Mouse (Mus musculus) left cerebral cortex, postnatal 36 days (tissue): ENCODE data around the gene Epn2. TPM values are rescaled to one million over a fixed set of nuclear protein-coding genes. Genes with fewer than 3 reads are reported as not detected.

Experiments used
- DNase-seq, 2 experiments: peaks; one replicate each; pipeline ENCODE4 v3.0.0; 2021 to 2022; ENCODE audit warnings: low spot score in 2 of 2, mixed read lengths in 1 of 2
- intact Hi-C: fragments of 180-260 bp; cut with DNase I; formaldehyde crosslinking; loops from one replicate; pipeline ENCODE4 v1.15.1; 2025
- total RNA-seq, 2 experiments: library from RNA; stranded (reverse); gene quantifications; 2 replicates each; pipeline ENCODE4 v1.2.3; 2021

The Epn2 gene
- total RNA-seq, 2 experiments from 2014 or later: 111 to 126 TPM

DNA sequence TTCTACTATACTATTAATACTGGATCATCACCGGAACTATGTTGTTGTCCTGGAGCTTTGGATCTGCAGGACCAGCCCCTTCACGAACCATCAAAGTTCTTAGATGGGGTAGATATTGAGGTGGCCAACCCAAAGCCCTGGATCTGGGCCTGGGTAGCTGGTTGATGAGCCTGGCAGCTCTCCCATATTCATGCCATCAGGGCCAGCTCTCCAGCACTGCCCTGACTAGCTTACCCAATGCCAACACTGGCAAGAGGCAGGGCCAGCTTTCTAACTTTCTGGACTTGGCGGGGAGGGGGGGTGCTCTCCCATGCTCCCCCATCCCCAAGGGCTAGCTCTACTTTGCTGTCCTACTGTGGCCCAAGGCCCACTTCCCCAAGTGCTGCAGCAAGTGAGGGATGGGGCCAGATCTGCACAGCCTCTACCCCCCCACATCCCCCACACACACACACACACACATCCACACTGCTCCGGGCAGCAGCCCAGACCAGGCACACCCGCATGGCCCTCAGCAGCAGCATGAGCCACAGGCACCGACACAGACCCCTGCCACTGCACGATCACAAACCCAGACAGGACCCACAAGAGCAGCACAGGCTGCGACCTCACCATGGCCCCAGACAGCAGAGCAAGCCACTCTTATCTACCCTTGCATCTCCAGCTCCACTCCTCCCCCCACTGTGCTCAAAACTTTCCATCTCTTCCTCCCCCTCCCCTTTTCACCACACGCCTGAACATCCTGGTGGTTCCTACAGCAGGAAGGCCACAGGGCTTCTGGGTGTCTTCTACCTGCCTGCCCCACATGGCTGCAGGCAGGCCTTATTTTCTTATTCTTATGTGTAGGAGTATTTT is 98.0 kb downstream of the Epn2 start:
- intact Hi-C loops: no loop called here
- DNase-seq: no peak

DNA sequence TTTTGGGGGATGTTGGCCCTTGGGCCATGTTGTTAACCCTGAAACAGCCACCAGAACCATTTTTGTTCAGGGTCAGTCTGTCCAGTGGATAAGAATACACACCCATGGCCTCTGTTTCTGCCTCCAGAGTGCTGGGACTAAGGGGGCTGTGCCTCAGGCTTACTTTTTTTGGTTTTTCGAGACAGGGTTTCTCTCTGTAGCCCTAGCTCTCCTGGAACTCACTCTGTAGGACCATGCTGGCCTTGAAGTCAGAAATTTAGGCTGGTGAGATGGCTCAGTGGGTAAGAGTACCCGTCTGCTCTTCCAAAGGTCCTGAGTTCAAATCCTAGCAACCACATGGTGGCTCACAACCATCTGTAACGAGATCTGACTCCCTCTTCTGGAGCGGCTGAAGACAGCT is 100.7 kb downstream of the Epn2 start:
- intact Hi-C loops: no loop called here
- no peak for DNase-seq

DNA sequence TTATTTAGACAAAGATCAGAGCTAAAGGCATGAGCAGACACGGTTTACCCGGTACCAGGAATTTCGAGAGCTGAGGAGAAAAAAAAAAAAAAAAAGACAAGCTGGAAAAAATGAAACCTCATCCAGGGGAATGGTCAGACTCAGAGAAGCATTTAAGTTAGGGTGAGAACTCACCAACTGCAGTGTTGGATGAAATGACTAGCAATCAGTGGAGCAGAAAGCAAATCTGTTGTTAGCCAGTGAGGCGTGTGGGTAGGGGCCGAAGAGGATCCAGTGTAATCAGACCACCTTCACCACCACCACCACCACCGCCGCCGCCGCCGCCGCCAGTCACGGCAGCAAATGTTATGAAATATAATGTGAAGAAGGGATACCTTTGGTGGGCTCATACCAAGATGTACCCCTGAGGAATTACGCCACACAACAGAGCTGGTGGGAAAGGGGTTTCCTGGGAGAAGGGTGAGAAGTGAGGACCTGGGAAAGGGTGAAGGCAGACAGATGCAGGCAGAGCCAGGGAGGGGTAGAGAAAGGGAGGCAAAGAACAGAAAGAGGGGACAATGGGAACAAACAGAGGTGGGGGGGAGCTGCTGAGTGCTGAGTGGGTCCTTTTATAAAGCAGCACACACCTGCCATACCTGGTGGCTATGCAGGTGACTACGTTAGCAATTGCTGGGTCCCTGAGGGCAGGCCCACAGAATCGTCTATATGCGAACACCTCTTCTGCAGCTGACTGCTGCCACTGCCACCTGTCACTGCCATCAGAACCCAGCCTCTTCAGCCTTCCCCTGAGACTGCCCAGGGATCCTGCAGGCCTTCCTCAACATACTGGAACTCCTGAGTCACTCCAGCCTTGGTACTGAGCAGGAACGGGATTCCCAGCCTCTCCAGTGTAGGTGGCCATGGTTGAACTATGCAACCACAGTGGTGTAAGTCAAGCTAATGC is 101.7 kb downstream of the Epn2 start:
- intact Hi-C loops: loop anchor here (1.0 kb wide), 1 partner anchor 44 kb away; no protein-coding TSS in a partner anchor
- no peak for DNase-seq

DNA sequence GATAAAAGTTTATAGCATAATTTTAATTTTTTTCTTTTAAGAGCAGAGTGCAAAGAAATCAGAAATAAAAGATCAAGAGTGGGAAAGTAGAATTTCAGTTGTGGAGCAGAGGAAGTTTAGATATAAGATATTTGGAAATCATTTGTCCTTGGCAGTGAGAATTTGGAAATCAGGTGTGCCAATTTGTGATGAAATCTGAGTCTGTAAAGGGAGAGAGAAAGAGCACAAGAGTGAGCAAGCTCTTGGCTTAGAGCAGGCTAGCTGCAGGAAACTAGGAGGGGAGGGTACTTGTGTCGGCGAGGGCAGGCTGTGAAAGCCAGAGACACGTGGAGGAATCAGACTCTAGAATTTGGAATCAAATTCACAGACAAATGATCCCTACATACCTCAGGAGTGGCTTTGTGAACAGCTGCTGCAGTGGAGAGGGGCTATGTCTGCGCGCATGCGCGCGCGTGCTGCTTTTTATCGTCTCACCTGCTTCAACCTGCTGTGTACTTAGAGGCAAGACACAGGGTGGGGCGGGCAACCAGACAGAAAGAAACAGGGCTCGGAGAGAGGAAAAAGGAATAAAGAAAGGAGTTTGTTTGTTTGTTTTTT is 102.6 kb downstream of the Epn2 start:
- peak in 1 of 2 experiments; percentile 38 for DNase-seq
- intact Hi-C loops: loop anchor here (1.0 kb wide), 1 partner anchor 43 kb away; no protein-coding TSS in a partner anchor

DNA sequence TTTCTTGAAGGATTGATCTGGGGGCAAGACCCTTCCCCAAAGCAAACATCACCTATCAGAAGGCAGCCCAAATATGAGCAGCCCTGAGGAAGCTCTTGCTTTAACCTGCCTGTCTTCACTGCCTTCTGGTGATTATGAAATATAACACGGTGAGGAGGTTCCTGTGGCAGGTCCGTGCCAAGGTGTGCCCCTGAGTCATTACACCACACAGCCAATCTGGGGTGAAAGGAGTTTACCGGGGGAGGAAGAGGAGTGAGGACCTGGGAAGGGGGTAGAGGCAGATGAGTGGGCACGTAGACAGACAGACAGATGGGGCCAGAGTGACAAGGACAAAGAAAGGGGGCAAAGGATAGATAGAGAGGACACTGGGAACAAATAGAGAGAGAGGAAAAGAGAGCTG is 105.9 kb downstream of the Epn2 start:
- intact Hi-C loops: no loop called here
- no peak for DNase-seq

DNA sequence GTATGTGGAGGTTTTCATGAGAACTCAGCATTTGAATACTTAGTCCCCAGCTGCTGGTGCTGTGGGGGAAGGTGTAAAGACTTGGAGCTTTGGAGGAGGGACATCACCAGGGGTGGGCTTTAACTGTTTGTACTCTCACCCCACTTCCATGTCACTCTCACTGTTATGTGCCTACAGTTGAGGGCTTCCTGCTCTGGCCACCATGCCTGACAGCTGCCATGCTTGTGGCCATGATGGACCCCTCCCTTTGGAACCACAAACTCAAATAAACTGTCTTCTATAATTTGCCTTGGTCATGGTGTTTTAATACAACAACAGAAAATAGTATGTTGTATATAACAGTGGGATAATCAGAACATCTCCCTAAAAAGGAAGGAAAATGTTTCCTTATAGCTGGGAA is 108.6 kb downstream of the Epn2 start:
- no peak for DNase-seq
- intact Hi-C loops: no loop called here

DNA sequence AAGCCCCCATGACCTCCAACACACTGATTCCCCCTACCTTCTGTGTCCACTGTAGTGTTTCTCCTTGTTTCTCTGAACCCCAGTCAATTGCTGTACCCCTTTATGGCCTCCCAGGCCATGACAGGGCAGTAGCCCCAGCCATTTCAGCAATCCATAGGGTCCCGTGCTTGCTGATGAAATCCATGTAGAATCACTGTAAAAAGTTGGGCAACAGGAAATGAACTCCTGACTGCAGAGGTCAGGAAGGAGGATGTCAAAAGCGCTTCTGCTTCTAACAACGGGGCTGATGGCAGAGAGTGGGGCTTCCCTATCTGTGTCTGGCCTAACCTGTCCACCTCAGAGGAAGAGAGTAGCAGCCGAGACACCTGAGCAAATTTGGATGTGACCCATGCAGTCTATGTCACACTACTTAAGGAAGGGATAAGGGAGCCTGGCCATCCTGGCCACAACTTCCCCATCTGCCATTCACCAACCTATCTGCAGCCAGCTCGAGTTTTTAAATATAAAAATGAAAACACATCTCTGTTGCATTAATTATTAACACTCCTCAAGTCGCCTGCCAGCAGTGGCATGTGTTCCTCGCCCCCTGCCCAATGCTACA is 110.1 kb downstream of the Epn2 start:
- no peak for DNase-seq
- intact Hi-C loops: no loop called here

DNA sequence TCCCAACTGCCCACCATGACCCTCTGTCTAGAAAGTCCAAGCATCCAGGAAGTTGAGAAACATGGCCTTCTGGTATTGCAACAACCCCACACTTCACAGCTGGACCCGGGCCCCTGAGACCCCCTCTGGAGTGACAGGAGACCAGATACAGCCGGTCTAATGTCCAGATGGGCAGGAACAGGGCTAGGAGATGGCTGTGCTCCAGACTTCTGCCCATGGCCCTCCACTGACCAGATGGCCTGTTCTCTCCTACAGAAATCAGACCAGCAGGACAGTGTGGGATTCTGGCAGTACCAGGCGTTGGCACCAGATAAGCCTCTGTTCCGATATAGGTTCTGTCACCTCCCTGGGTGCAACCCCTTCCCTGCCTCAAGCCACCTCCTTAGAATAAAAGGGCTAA is 111.0 kb downstream of the Epn2 start:
- intact Hi-C loops: no loop called here
- DNase-seq: no peak

Other genes starting within 250 kb of the Epn2 start
- gene Slc47a2, start 236.8 kb downstream of the Epn2 start, total RNA-seq: not detected
- 1 to 10 TPM in 1 of 2 experiments, under 1 TPM in 1; 0.99 to 1.9 TPM for gene Slc47a1, start 201.3 kb downstream of the Epn2 start, total RNA-seq
- gene Rnf112, start 125.6 kb downstream of the Epn2 start, total RNA-seq: 100 to 1,000 TPM; 274 to 345 TPM
- 1 to 10 TPM; 2.6 to 3.3 TPM for gene Mfap4, start 94.3 kb downstream of the Epn2 start, total RNA-seq
- gene Mapk7, start 85.3 kb downstream of the Epn2 start, total RNA-seq: 10 to 100 TPM; 21.6 to 22.9 TPM
- 10 to 100 TPM; 40.3 to 44.4 TPM for gene B9d1, start 74.5 kb downstream of the Epn2 start, total RNA-seq
- 1 to 10 TPM; 5.2 to 5.5 TPM for gene Grap, start 73.6 kb upstream of the Epn2 start, total RNA-seq
- under 1 TPM in 1 of 2 experiments, not detected in 1; 0.07 TPM for gene Fam83g, start 104.4 kb upstream of the Epn2 start, total RNA-seq
- gene Slc5a10, start 141.1 kb upstream of the Epn2 start, total RNA-seq: under 1 TPM; 0.22 to 0.23 TPM
- 10 to 100 TPM; 38.0 to 38.4 TPM for gene Prpsap2, start 182.4 kb upstream of the Epn2 start, total RNA-seq